Mouse (Mus musculus) layer of hippocampus, adult 2 months (tissue): ENCODE measurements at regions not wholly inside any gene's neighbourhood (a gene's known extent, or its start where the extent isn't known, plus 50 kb on each side); places are given as distances from the start of the nearest gene placed in this dataset.
A peak's percentile ranks its signal among the peaks of the same experiment; 100 is the strongest.

Experiments used
- DNase-seq, 2 experiments: peaks; one replicate each; pipeline ENCODE4 v3.0.0; 2022; ENCODE audit warnings: low spot score in 2 of 2
- H3K27ac ChIP-seq: fragments of 200-600 bp; 2 replicates; pipeline ENCODE4 v1.8.1; 2022
- H3K4me3 ChIP-seq: fragments of 200-600 bp; 2 replicates; pipeline ENCODE4 v1.8.1; 2022; ENCODE audit warnings: mild to moderate bottlenecking
- CTCF ChIP-seq: fragments of 200-600 bp; conservative IDR thresholded peaks from 2 replicates; pipeline ENCODE4 v1.8.1; 2022; ENCODE audit warnings: antibody characterized with exemption, mild to moderate bottlenecking, moderate library complexity

GRCm38 (mm10) chr12:106912782-106913181, 575.6 kb upstream of the 3110018I06Rik start:
- H3K4me3 ChIP-seq, result no peak overlapping the region
- H3K27ac ChIP-seq, result no peak overlapping the region
- DNase-seq, result no peak
- TF ChIP-seq CTCF, result no peak

DNA sequence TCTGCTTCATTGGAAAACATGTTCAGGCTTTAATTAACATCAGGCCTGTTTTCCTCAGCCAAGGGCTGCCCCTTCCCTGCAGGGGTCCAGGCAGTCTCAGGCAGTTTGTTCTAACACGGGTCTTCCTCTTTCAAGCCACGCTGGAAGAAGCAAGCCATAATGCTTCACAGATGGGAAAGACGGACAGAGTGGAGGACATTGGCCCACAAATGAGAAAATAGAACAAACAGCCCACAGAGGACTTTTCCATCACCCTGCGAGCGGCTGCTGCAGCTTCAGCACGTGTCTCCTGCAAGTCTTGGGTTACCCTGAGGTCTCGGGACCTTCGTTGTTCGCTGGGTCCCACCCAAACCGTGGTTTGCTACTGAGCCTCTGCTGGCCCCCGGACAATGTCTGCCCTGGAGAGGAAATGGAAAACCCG, 565.9 kb upstream of the 3110018I06Rik start:
- no peak for DNase-seq
- H3K27ac ChIP-seq, result no peak overlapping the region
- TF ChIP-seq CTCF, result no peak
- H3K4me3 ChIP-seq, result no peak overlapping the region

GRCm38 (mm10) chr12:106928389-106928788, 560.0 kb upstream of the 3110018I06Rik start:
- no peak for TF ChIP-seq CTCF
- H3K27ac ChIP-seq, result no peak overlapping the region
- H3K4me3 ChIP-seq, result no peak overlapping the region
- DNase-seq, result no peak

- no peak for DNase-seq
- H3K27ac ChIP-seq, result no peak overlapping the region
- no peak for TF ChIP-seq CTCF
- peak overlapping the region; percentile 11; the same call in 1 of the 2 replicates for H3K4me3 ChIP-seq
These were observed 559.3 kb upstream of the 3110018I06Rik start for GRCm38 (mm10) chr12:106929161-106929560.

GRCm38 (mm10) chr12:106931591-106931990, 556.8 kb upstream of the 3110018I06Rik start:
- no peak overlapping the region for H3K27ac ChIP-seq
- DNase-seq, result no peak
- no peak for TF ChIP-seq CTCF
- no peak overlapping the region for H3K4me3 ChIP-seq

GRCm38 (mm10) chr12:106939381-106939780, 549.1 kb upstream of the 3110018I06Rik start:
- DNase-seq, result peak; percentile 23 to 24
- Histone ChIP-seq H3K27ac (no peak overlapping the region), H3K4me3 (no peak overlapping the region)
- no peak for TF ChIP-seq CTCF

DNA sequence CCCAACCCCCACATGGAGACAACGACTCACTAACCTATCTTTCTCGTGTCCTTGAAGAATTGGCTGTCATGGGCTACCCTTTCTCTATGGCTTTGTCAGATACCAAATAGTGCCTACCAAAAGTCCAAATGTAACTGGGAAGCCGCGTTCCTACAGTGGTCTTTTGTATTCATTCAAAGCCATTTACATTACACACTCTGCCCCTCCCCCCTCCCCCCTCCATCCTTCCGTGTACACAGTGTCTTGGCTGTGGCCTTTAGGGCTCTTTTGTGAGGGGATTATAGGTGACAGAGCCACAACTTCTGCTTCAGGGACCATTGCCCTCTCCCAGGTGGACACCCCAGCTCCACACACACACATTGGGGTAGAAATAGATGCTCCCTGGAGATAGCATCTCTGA, 544.6 kb upstream of the 3110018I06Rik start:
- H3K27ac ChIP-seq, result no peak overlapping the region
- H3K4me3 ChIP-seq, result no peak overlapping the region
- DNase-seq, result no peak
- no peak for TF ChIP-seq CTCF

DNA sequence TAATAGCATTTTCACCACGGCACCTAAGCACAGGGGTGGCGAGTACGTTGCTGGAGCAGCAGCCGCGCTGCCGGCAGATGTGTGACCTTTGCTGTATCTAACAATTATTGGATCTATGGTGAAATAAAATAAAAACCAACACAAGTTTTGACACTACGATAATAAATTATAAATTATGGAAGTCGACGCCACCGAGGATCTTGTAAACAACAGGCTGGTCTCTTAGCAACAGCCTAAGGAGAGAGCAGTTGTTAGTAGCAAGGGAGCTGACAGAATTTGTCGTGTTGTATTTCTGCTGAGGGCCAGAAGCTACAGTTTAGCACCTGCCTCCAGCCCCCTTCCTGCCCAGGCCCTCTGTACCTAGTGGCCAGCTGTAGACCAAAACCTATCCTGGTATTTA, 535.8 kb upstream of the 3110018I06Rik start:
- Histone ChIP-seq H3K4me3 (no peak overlapping the region; the same call in 1 of the 2 replicates), H3K27ac (peak overlapping the region; percentile 57)
- TF ChIP-seq CTCF, result no peak
- peak in 1 of 2 experiments; percentile 10 for DNase-seq

DNA sequence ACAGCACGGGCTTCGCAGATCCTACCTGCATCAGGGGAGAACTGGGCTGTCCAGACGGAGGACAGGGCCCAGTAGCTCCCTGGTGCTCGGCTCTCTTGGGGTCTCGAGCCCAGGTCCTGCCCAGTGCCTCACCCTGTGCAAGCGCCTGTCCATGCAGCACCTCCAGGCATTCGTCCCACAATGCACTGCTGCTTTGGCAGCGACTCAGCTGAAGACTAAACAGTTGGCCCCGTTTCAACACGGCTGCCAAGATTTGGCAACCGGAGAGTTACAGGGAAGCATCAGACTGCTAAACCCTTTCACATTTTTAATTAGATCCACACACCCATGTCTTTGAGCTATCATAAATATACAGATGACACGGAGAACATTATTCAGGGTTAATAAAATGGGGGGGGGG, 532.7 kb upstream of the 3110018I06Rik start:
- no peak for TF ChIP-seq CTCF
- Histone ChIP-seq H3K4me3 (no peak overlapping the region), H3K27ac (peak overlapping the region; percentile 32; the same call in 1 of the 2 replicates)
- peak; percentile 80 to 86 for DNase-seq

DNA sequence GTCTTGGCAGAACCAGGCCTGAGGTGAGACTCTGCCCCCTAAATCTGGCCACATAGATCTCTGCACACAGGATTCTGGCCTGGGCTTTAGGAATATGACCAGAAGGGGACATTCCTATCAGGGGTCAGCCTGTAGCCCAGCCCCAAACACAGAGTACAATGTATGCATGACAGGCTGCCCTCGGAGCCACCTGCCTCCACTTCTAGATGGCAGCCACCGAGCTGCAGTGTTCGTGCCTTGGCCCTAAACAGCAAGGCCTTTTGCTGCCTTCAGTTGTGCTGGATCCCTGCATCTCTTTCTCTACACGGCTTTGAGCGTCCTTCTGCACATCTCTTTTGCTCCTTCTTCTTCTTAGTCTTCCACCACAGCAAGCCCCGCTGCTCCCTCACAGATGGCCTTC, 532.2 kb upstream of the 3110018I06Rik start:
- TF ChIP-seq CTCF, result no peak
- H3K27ac ChIP-seq, result peak overlapping the region; percentile 46; the same call in 1 of the 2 replicates
- no peak overlapping the region for H3K4me3 ChIP-seq
- DNase-seq, result no peak

GRCm38 (mm10) chr12:106961991-106962390, 526.4 kb upstream of the 3110018I06Rik start:
- TF ChIP-seq CTCF, result no peak
- Histone ChIP-seq H3K27ac (no peak overlapping the region), H3K4me3 (no peak overlapping the region)
- DNase-seq, result no peak

- TF ChIP-seq CTCF, result peak; percentile 64
- DNase-seq, result no peak
- Histone ChIP-seq H3K4me3 (no peak overlapping the region), H3K27ac (no peak overlapping the region)
These were observed 524.7 kb upstream of the 3110018I06Rik start for GRCm38 (mm10) chr12:106963762-106964161.

GRCm38 (mm10) chr12:106969873-106970272, 518.6 kb upstream of the 3110018I06Rik start:
- no peak for DNase-seq
- TF ChIP-seq CTCF, result no peak
- Histone ChIP-seq H3K27ac (no peak overlapping the region), H3K4me3 (no peak overlapping the region)

DNA sequence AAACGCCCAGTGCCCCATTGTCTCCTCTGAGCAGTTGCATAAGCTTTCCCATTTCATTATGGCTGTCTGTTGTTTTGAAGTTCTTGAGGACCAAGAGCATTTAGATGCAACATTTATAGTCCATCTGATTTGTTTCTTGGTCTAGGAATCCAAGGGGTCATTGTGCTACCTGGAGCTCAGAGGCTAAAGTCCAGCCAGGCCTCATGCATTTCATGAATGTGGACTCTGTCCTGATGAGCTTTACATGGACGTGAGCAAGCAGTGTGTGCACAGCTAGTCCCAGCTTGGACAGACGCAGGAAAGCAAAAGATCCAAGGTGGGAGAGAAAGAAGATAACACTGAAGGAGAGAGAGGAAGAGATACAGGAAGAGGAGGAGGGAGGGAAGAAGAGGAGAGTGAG, 496.0 kb upstream of the 3110018I06Rik start:
- Histone ChIP-seq H3K27ac (no peak overlapping the region), H3K4me3 (no peak overlapping the region)
- no peak for TF ChIP-seq CTCF
- DNase-seq, result no peak

DNA sequence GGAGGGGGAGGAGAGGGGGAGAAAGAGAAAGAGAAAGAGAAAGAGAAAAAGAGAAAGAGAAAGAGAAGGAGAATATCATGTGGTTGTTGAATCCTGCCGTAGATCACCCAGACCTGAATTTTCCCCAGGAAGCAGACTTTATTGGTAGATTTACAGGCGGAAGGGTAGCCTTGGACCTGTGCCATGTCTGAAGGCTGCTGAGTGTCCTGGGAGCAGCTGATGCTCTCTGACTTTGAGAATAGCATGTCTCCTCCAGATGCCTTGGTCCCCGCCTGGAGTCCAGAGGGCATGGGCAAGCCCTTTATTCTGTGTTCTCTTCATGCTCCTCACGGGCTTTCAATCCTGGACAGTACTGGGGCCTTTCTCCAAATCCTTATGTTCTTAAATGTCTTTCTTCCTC, 495.4 kb upstream of the 3110018I06Rik start:
- no peak for TF ChIP-seq CTCF
- Histone ChIP-seq H3K4me3 (no peak overlapping the region), H3K27ac (no peak overlapping the region)
- DNase-seq, result no peak
